Mouse (Mus musculus): ENCODE data around the gene Mtcl1. TPM values are rescaled to one million over a fixed set of nuclear protein-coding genes. Genes with fewer than 3 reads are reported as not detected.
"Not testable (repeated sequence)": the region's sequence is repeated elsewhere in the genome, so short reads cannot be mapped to it uniquely, and the experiment has no call there.

The Mtcl1 gene
- total RNA-seq, 2 experiments from 2014 or later = 42.8 to 53.0 TPM

DNA sequence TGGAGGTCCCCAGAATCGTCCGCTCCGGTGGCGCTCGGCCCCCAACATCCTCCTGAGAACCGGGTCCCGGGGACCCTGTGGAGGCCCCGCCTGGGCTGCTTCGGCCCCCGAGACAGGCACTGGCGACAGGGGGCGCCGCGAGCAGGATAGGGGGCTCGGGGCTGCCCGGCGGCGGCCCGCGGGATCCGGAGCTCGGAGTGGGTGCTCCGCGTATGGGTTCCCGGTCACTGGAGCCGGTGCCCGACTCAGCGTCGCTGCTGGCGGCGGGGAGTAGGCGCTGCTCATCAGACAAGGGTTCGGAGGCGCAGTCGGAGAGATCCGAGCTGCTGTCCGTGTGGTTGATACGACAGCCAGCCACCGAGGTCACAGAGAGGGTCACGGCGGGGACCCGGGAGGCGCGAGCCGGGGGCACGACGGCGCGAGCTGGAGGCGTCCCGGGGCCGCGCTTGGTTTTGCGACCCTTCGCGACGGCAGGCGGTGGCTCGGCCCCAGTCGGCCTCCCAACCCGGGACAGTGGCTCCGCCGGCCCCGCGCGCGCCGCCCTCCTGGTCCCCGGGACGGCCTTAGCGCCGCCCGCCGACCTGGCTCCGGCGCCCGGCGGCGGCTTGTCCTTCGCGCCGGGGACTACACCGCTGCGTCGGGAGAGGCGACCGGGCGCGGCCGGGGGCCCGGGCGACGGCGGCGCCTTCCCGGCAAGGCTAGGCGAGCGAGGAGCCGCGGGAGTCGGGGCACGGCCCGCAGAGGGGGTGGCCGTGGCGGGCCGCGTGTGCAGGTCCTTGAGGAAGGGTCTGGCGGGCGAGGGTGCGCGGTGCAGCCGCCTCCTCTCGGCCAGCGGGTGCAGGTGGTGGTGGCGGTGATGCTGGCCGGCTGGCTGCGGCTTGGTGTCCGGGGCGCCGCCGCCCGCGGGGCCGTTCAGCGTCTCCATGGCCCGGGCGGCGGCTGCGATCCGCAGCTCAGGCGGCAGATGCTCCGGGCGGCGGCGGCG is 837 bp downstream of the Mtcl1 start:
- DNase-seq (ENCODE audit: low spot score in 2 of 2) = peak in 1 of 2 experiments; percentile 64

DNA sequence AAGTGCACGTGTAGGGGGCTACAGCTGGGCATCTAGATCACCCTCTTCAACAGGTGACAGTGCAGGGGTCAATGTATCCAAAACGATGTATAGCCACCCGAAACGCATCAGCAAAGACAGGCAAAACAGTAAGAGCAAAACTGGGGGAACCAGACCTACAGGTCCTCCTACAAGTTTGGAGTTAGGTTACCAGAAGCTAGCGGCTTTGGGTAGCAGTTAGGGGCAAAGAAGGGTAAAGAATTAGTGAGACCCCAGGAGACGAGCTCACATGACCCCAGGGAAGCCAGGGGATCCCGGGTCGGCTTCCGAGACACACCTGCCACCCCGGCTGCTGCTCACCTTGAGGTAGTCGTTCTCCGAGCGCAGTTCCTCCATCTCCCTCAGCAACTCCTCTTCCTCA is 1.6 kb downstream of the Mtcl1 start:
- no peak for DNase-seq (ENCODE audit: low spot score in 2 of 2)

DNA sequence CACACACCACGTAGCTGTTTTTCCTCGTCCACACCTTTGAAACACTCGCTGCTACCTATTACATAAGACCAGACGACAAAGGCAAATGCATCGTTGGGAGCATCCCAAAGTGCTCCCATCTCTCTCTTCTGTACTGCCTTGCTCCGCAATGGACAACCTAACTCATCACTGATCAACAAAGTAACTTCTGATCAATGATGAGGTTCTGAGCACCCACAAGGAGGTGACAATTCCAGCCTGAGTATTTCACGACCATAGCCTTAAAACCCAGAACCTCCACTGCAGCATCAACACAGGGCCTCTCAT is 2.6 kb downstream of the Mtcl1 start:
- DNase-seq (ENCODE audit: low spot score in 2 of 2) = peak in 1 of 2 experiments; percentile 26

DNA sequence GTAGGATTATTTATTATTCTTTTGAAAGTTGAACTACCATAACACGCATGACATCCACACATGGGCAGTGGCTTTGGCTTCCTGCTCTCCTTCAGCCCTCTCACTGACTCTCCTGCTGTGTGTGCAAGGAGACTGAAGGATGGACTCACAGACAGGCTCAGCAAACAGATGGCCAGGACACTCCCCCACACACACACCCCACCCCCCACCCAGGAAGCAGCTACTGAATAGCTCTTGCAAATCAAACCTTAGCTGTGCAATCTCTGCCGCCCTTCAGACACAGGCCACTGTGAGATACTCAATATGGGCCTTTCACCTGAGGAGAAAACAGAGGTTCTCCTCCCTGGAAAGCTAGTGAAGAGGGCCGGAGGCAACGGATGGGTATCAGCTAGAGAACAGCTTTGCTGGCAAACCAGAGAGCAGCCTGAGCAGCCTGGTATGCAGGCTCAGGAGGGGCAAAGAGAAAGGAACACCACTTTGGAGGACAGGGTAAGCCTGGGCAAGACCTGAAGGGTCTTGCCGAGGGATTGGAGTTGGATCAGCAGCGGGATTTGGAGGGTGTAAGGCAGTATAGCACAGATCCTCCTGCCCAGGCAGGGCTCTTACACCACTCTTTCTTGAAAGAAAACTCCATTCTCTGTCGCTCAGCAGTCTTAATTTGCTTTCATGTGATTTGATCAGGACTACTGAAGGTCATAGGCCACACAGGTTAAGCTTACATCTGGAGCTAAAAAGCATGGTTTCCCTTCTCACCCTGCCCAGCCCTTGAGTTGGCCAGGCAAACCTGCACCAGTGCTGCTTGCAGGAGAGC is 3.1 kb downstream of the Mtcl1 start:
- no peak for DNase-seq (ENCODE audit: low spot score in 2 of 2)

DNA sequence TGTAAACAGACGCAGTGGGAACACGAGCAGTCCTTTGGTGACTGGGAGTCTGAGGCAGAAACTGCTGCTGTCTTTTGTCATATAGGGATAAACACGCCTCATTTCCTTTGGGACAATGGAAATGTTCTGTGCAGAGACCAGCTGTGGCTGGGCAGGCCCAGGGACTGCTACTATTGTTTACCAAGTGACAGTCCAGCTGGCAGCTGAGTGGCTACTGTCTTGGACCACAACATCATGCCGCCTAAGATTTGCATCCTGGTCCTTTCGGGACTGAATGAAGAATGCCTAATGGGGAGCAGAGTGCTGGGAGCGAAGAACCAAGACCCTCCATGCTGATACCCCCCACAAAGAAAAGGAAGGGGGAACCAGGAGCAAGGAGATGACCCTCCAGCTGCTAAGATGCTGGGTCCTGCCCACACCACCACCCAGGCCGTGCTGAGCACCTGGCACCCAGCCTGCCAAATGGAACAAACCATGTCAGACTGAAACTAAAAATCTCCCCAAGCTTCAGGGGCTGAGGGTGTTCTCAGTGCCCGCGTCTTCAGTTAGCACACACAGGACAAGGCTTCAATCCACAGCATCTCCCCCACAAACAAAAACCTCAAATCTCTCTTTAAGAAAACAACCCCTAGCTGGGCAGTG is 5.4 kb downstream of the Mtcl1 start:
- no peak for DNase-seq (ENCODE audit: low spot score in 2 of 2)

DNA sequence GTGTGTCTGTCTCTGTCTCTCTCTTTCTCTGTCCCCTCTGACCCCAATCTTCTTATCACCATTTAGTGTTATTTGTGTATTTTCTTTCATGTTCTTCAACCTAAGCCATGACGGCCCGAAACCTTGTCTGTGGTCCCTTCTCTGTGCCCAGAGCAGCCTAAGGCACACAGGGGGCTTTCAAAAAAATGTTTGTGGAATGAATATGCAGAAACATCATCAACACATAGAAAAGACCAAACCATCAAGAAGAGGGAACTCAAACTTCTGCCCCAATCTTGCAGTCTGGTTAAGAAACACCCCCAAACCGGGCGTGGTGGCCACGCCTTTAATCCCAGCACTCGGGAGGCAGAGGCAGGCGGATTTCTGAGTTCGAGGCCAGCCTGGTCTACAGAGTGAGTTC is 9.7 kb downstream of the Mtcl1 start:
- no peak for DNase-seq (ENCODE audit: low spot score in 2 of 2)

DNA sequence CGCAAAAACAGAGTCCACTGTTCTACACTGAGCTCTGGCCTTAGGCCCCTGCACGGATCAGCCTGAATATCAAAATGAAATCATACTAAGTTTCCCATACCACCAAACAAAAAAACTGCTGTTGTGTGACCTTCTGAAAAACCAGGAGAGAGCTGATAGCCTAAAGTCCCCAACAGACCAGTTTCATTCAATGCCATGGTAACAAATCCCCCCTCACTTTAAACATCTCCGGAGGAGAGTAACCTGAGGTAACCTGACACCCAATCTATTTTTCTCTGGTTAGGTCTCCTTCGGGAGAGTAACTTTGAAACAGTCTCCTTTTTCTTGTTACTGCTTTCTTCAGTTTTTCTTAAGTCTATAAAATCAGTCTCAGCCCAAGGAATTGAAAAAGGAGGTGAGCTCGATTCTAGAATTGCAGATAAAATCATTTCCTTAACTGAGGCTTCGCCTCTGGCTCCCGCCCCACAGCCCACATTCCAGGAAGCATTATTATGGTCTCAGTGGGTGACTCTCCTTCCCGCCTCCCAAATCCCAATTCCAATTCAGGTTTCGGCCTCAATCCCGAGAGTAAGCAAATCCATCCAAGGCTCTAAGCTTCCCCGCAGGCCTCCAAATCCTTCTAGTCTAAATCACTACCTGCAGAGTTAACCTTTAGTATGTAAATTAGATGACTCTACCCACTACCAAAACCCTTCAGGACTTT is 10.3 kb downstream of the Mtcl1 start:
- no peak for DNase-seq (ENCODE audit: low spot score in 2 of 2)

DNA sequence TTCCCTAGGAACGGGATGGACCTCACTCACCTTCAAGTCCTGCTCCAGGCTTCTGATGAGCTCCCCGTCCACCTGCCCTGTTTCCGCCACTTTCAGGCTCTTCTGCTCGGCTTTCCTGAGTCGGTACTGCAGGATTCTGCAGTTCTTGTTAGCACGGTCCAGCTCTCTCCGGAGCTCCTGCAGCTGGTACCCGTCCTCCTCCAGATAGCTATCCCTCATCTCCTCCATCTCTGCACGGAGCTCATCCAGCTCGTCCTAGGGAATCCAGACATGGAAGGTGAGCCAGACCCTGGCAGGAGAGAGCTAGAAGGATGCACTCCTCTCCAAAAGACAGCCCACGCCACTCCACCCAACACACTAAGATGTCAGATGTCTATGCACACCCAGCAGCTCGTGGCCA is 11.4 kb downstream of the Mtcl1 start:
- DNase-seq (ENCODE audit: low spot score in 2 of 2) = no peak

DNA sequence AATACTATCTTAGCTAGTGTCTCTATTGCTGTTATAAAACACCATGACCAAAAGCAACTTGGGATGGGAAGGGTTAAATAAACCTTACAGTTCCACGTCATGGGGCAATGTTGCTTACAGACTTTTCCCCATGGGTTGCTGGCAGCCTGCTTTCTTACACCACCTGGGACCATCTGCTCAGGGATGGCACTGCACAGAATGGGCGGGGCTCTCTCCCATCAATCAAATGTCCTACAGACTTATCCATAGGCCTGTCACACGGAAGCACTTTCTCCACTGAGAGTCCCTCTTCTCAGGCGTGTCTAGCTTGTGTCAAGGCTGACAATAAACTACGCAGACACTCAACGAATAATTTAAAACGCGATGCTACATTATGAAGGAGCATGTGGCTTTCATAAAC is 12.7 kb downstream of the Mtcl1 start:
- DNase-seq (ENCODE audit: low spot score in 2 of 2) = no peak

DNA sequence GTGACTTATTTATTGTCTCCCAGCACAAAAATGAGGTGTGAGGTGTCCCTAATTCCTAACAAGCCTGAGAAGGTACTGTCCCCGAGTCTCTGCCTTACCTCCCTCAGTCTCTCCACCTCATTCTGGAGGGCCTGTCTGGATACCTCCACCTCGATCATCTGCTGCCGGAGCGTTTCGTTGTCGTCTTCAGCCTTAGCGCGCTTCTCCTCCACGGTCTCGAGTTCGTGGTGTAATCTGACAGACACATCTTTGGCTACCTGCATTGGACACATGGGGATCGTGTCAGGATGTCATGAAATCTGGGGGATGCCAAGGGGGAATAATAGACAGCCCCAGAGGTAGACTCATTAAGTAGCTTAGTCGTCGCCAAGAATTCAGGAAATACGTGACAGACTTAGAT is 13.6 kb downstream of the Mtcl1 start:
- DNase-seq (ENCODE audit: low spot score in 2 of 2) = no peak

DNA sequence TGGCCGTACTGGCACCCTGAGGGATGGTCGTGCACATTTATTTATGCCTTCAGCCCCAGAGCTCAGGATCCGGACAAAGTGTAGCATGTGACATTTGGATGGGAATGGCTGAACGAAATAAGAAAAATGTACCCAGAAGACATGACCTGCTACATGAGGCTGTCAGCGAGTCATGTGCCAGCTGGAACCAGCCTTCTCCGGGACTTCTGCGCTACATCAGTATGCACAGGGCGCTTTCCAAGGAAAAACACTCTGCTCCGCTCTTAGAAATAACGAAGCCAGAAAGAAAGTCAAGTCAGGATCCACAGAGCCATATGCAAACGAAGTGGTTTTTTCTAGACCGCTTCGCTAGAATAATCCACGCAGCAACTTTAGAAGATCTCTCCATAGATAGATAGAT is 14.5 kb downstream of the Mtcl1 start:
- no peak for DNase-seq (ENCODE audit: low spot score in 2 of 2)

DNA sequence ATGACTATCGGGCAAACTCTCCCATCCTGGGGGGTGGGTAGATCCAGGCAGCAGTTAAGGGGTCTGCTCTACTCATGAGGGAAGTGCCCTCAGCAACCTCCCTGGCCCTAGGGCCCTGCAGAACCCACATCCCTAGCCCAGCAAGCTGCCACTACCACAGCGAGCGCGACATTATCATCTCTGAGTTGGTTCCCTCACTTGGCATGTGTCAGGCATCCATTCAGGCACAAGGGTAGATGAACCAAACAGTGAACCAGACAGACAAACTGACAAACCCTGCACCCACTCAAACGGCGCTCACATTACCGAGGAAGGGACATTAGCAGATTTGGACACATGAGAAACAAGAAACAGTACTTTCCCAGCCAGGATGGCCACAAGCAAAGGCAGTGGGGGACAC is 15.0 kb downstream of the Mtcl1 start:
- no peak for DNase-seq (ENCODE audit: low spot score in 2 of 2)

DNA sequence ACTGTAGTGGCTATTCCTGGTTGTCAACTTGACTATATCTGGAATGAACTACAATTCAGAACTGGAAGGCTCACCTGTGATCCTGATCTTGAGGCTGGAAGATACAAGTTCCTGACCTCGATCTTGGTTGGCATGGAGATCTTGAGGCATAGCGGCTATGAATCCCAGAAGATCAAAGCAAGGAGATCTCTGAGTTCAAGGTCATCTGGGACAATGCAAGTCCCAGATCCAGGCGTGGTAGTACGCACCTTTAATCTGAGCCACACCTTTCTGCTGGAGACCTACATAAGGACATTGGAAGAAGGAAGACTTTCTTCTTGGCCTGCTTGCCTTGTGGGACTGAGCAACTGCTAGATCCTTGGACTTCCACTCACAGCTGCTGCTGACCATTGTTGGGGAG is 24.9 kb downstream of the Mtcl1 start:
- not testable (repeated sequence) for DNase-seq (ENCODE audit: low spot score in 2 of 2)

DNA sequence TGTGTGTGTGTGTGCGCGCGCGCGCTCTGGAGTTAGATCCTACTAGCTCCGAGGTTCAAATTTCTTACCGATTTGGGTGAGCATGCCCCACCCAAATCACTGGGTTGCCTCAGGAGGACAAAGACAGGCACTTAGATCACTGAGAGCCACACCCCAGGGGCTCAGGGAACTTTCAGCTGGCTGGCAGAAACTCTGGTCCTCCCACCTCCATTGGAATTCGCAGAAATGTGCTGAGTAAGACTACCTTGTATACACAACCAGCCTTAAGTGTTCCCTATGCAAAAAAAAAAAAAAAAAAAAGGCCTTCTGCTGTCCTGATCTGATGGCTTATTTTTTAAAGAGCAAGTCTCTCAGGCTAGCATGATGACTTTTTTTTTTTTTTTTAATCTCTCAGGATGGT is 30.1 kb downstream of the Mtcl1 start:
- DNase-seq (ENCODE audit: low spot score in 2 of 2) = no peak

DNA sequence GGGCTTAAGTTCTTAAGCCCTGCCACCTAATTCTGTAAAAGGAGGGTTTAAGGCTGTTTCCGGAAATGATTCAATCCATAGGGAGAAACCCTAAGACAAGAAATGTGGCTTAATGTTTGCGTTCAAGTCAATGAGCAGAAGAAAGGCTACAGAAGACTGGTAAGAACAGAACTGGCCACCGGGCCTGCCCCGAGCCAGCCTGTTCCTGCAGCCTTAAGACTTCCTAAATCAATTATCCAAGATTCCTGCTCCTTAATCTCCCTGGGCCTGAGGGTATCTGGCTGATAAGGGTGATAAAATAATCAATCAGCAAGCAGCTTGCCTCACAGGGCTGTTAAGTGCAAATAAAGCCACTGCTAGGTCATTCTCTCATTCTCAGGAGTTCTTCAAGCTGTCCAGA is 31.8 kb downstream of the Mtcl1 start:
- DNase-seq (ENCODE audit: low spot score in 2 of 2) = no peak

DNA sequence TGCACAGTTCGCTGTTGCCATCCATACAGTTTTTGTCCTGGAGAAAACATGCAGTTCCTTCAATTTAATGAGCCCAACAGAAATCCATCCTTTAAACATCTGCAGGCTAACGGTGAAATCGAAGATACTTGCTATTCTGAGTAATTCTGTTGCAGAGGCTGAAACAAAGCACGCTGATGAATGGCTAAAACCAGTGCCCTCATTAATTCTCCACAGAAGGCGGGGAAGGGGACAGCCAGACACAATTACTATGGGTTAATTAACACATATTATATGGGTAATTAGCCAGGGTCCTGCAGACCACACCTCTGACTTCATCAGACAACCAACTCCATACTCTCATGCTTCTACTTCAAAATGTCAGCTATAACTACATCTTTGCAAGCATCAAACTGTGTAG is 32.2 kb downstream of the Mtcl1 start:
- DNase-seq (ENCODE audit: low spot score in 2 of 2) = no peak

DNA sequence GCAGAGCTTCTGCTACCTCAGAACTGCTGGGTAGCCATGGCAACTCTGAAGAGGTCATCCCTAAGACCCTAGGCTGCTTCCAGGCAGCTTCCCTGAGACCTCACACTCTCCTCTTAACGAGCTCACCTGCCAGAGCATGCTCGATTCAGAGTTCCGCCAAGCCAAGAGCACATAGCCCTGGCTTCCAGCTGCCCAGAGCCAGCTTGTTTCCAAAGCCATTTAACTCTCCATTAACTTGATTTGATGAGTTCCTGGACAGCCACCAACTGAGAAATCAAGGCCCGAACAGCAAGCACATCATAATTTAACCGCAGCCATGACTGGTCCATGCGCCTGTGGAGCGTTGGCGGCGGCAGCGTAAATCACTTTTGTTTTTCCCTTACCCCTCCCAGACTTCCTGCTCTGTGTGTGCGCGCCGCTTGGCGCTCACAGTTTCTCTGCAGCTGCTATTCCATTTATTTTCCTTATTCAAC is 32.7 kb downstream of the Mtcl1 start:
- peak; percentile 42 to 65 for DNase-seq (ENCODE audit: low spot score in 2 of 2)

DNA sequence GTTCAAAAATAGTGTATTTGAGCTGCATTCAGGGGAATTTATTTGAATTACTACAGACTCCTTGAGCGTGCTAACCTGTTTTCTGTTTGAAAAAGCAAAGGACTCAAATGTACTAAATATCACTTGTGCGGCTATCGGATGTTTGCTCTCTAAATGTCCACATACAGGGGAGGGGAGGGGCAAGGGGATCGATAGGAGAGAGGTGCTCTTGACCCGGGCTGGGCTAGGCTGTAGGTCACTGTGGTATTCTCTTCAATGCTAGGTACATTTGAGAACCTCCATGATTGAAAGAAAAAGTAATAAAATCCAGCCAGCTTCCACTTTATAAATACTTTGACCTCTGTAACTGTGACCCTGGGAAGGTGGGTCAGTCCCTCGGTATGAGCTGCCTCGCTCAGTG is 33.1 kb downstream of the Mtcl1 start:
- DNase-seq (ENCODE audit: low spot score in 2 of 2) = no peak

DNA sequence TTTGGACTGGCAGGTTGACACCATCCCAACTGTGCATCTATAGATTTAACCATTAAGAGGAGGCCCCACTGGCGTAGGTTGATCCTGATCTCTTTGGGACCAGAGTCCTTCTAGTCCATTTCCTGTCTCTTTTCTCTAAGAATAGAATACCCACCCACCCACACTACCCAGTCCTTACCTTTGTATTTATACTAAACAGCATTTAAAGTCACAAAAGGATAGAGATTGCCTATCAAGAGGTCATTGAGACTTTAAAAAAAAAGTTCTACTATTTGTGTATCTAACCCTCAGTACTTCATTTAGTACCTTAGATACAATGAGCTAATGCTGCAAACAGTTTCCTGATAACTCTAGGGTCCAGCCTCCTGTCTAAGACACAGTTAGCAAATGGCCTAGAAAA is 35.2 kb downstream of the Mtcl1 start:
- no peak for DNase-seq (ENCODE audit: low spot score in 2 of 2)

DNA sequence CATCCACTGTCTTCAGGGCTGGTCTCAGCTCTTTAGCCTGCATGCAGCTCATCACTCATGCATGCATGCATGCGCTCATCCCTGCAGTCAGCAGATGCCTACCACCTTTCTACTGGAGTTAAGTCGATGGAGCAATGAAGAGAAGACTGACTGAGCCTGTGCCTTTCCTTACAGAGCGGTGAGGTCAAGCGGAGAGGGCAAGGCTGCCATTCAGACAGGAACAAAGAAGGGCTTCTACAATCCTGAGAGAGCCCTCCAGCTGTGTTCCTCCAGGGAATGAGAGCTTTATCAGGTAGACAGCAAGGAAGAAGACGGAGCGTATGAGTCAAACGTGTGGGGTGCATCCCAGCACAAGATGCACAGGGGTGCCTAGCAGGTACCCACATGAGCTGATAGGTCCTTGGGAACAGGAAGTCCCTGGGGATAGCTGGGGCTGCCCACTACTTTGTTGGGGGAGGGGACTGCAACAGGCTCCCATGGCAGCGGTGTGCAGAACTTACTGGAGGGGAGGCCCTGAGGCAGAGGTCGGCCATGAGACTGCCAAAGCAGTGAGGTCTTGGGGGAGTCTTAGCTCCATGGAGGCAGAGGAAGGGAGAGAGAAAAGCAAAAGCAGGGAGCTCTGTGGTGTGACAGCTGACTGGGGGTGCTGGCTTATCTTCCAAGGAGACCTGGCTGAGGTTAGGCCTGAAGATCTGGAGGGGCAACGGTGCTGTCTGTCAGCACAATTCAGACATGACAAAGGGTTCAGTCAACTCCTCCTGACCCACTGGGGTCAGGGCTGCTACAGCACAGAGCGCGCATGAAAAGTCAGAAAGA is 37.2 kb downstream of the Mtcl1 start:
- DNase-seq (ENCODE audit: low spot score in 2 of 2) = no peak

All from layer of hippocampus, adult 18-20 months (tissue).